Mouse (Mus musculus) stomach, postnatal 0 days (tissue): ENCODE data around the gene Mapk12. TPM values are rescaled to one million over a fixed set of nuclear protein-coding genes. Genes with fewer than 3 reads are reported as not detected.
A peak's percentile ranks its signal among the peaks of the same experiment; 100 is the strongest.

Experiments
- ATAC-seq: fragments of 200-750 bp; cut with Nextera tagmentation; 2 replicates; pipeline ENCODE4 v1.8.0; 2017; ENCODE audit not compliant: low FRiP score, low TSS enrichment
- DNase-seq: peaks from one replicate; pipeline ENCODE4 v3.0.0-alpha.2; 2016; ENCODE audit warnings: low spot score
- H3K27ac ChIP-seq: fragments of 300-500 bp; sonication (generic); replicated peaks from 2 replicates; pipeline ENCODE4 v1.5.1; 2014; ENCODE audit warnings: mild to moderate bottlenecking, control low read depth
- H3K27me3 ChIP-seq: fragments of 300-500 bp; sonication (generic); 2 replicates; pipeline ENCODE4 v1.6.1; 2014; ENCODE audit warnings: low read length; ENCODE audit not compliant: control insufficient read depth, insufficient read depth
- H3K36me3 ChIP-seq: fragments of 300-500 bp; sonication (generic); 2 replicates; pipeline ENCODE4 v1.6.1; 2014; ENCODE audit warnings: low read length, mixed read lengths; ENCODE audit not compliant: control insufficient read depth, insufficient read depth
- H3K4me1 ChIP-seq: fragments of 300-500 bp; sonication (generic); replicated peaks from 2 replicates; pipeline ENCODE4 v1.6.1; 2014; ENCODE audit warnings: antibody characterized with exemption; ENCODE audit not compliant: control insufficient read depth, insufficient read depth
- H3K4me2 ChIP-seq: fragments of 300-500 bp; sonication (generic); replicated peaks from 2 replicates; pipeline ENCODE4 v1.6.1; 2014; ENCODE audit warnings: low read depth, mild to moderate bottlenecking, control low read depth, moderate library complexity
- H3K4me3 ChIP-seq: fragments of 300-500 bp; sonication (generic); 2 replicates; pipeline ENCODE4 v1.5.1; 2014; ENCODE audit warnings: low read depth, low read length, control low read depth
- H3K9ac ChIP-seq: fragments of 300-500 bp; sonication (generic); 2 replicates; pipeline ENCODE4 v1.6.1; 2014; ENCODE audit warnings: mild to moderate bottlenecking, low read length, control low read depth, mixed read lengths
- H3K9me3 ChIP-seq: fragments of 300-500 bp; sonication (generic); 2 replicates; pipeline ENCODE4 v1.6.1; 2016; ENCODE audit warnings: low read length; ENCODE audit not compliant: control insufficient read depth
- CTCF ChIP-seq: IDR thresholded peaks from 2 replicates; pipeline ENCODE4 v1.5.1; 2016; ENCODE audit warnings: antibody characterized with exemption, low read depth, mild to moderate bottlenecking, moderate library complexity
- EP300 ChIP-seq: optimal IDR thresholded peaks from 2 replicates; pipeline ENCODE3; 2016; ENCODE audit warnings: antibody characterized with exemption
- WGBS: fragments of 180-500 bp; shearing (Covaris S2); extraction: QIAGEN DNeasy Blood & Tissue Kit; methylation state at CpG from one replicate; pipeline ENCODE4 v1.1.7; 2014; 5-methylcytosine and 5-hydroxymethylcytosine counted together
- polyA plus RNA-seq: library from polyadenylated mRNA; unstranded; fragments of >200 nt; fragmentation: Nextera tagmentation; extraction: Ambion mirVana; gene quantifications from 2 replicates; pipeline ENCODE4 v1.2.1, GENCODE M21; 2015

The Mapk12 gene
- polyA plus RNA-seq, 1 experiment from 2014 or later: 3.2 TPM

DNA sequence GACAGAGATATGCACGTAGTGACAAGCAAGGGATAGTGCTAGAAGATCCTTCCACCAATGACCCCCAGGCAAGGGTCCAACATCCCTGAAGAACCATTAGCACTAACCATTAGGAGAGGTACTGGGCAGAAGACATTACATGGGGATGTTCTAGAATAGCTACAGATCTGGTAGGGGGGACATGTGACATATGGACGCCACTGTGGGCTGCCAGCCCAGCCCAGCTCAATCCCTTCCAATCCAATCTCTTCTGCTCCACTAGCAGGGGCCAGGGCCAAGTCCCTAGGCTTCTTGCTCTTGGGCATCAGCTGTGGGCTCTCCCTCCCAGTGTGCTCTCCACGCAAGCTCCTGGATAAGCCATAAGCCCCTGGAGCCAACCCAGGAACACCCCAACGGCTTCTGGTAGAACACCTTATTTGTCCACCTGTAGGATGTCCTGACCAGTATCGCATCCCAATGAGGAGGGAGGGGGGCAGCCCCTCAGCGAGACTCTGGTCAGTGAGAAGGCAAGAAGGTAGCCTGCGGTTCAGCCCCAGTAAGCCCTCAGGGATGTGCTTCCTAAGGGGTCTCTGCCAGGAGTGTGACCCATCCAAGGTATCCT is 37.9 kb upstream of the Mapk12 start:
- WGBS: 53% methylated on average over 7 of the region's 7 CpGs
- ATAC-seq: no peak

DNA sequence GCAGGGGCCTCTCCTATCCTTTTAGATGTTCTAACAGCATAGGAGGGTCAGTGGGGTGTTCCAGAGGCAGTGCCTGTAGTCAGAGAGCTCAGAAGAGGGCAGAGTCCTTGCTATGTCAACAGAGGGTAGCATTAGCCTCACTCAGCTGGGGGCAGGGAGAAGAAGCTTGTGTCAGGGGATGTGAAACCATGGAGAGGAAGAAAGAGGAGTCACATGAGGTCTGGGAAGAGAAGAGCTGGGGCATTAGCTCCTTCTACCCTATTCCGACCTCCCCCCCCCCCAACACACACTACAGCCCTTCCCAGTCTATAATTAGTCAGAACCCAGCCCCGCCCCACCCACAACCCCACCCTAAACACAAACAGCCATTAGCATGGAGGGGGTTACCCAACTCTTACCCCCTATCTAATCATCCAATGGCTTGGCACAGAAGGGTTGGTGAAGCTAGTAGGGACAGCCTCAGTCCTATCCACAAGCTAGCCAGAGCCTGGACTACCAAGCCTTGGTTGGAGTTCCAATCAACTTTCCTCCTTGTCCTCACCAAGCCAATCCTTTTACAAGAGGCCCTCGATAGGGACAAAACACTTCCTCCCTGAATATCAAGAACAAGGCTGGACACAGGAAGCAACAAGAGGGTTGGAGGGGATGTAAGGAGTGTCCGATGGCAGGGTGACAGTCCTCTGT is 37.2 kb upstream of the Mapk12 start:
- Histone ChIP-seq H3K27me3 (no peaks in the 10 kb centered on the region), H3K4me2 (peak overlapping the region; percentile 83), H3K9ac (peak overlapping the region; percentile 87), H3K4me1 (peaks cover 29% of the 10 kb centered on the region), H3K4me3 (peak overlapping the region; percentile 88; the same call in 1 of the 2 replicates), H3K9me3 (no peaks in the 10 kb centered on the region), H3K36me3 (no peaks in the 10 kb centered on the region), H3K27ac (peak overlapping the region; percentile 95)
- ATAC-seq (peak; percentile 53), DNase-seq (peak; percentile 85)
- TF ChIP-seq EP300: no peak
- 49% methylated on average over 4 of the region's 4 CpGs for whole genome bisulfite sequencing

More for the DNA sequence above, 37.9 kb upstream of the Mapk12 start:
- TF ChIP-seq EP300 (no peak), CTCF (no peak)
- no peaks in the 10 kb centered on the region for H3K36me3 ChIP-seq
- H3K9me3 ChIP-seq: no peaks in the 10 kb centered on the region
- peak overlapping the region; percentile 95 for H3K27ac ChIP-seq
- DNase-seq: no peak
- peak overlapping the region; percentile 88 for H3K4me3 ChIP-seq
- H3K4me1 ChIP-seq: peaks cover 29% of the 10 kb centered on the region
- peak overlapping the region; percentile 83 for H3K4me2 ChIP-seq
- peak overlapping the region; percentile 87 for H3K9ac ChIP-seq
- H3K27me3 ChIP-seq: no peaks in the 10 kb centered on the region

DNA sequence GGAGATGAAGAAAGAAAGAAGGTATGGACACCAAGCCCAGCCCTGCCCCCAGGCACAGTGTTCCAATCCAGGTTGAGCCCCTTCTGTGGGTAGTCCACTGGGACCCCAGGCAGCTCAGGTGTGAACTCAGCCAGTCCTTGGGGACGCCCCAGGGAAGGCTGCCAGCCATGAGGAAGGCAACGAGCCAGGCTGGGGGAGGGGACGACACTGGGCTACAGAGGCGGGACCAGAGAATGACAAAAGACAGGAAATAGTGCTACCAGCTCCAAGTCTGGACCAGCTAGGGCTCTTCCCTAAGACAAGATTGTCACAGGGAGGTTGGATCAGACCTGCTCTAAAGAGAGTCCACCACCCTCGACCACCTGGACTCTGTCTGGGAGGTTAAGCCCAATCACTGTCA is 36.6 kb upstream of the Mapk12 start:
- H3K36me3 ChIP-seq: no peaks in the 10 kb centered on the region
- peak overlapping the region; percentile 58 for H3K9ac ChIP-seq
- peak overlapping the region; percentile 95 for H3K27ac ChIP-seq
- 0 out of 2 replicates have a peak, but pooled peaks have one; percentile 8 for ATAC-seq
- peak overlapping the region; percentile 83 for H3K4me2 ChIP-seq
- 0 out of 2 replicates have a peak overlapping the region, but pooled peaks have one; percentile 1 for H3K4me3 ChIP-seq
- no peaks in the 10 kb centered on the region for H3K27me3 ChIP-seq
- peaks cover 29% of the 10 kb centered on the region for H3K4me1 ChIP-seq
- no peak for TF ChIP-seq CTCF
- no peak for TF ChIP-seq EP300
- 3% methylated on average over 5 of the region's 5 CpGs for WGBS
- peak; percentile 90 for DNase-seq
- no peaks in the 10 kb centered on the region for H3K9me3 ChIP-seq

DNA sequence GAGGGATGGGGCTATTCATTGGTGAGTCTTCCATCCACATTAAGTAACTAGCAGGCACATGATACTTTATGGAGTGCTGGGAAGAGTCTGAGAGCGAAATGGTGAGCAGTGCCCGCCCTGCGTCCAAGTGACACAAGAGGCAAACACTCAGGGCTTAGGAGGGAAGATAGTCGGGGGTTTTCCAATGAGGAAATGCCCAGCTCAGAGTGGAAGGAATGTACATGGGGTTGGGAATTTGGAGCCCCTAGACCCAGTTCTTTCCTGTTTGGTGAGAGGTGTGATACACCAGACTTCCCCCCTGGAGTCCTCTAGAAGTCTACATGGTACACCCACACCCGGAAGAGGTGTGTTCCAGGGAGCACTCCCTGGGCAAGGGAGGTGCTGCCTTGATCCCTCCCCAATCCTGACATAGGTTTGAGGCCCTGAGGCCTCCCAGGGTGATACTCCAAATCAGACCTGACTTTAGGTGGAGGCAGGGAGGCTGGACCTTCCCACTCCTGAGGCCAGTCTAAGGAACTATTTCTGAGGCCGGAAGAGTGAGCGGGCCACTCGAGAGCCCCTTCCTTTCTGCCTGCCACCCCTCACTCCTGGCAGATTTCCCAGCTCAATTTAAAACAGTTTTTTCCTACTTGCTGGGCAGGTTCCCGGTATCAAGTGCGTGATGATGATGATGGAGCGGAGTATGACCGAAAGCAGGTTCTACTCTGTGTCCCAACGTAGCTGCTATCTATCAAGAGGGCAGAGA is 35.1 kb upstream of the Mapk12 start:
- Histone ChIP-seq H3K4me2 (peak overlapping the region; percentile 25), H3K4me1 (peaks cover 27% of the 10 kb centered on the region), H3K36me3 (no peaks in the 10 kb centered on the region), H3K9ac (no peak overlapping the region), H3K9me3 (no peaks in the 10 kb centered on the region), H3K27me3 (no peaks in the 10 kb centered on the region), H3K4me3 (no peak overlapping the region), H3K27ac (peak overlapping the region; percentile 95)
- ATAC-seq: no peak
- TF ChIP-seq EP300 (no peak), CTCF (no peak)
- WGBS: 52% methylated on average over 13 of the region's 13 CpGs
- no peak for DNase-seq

DNA sequence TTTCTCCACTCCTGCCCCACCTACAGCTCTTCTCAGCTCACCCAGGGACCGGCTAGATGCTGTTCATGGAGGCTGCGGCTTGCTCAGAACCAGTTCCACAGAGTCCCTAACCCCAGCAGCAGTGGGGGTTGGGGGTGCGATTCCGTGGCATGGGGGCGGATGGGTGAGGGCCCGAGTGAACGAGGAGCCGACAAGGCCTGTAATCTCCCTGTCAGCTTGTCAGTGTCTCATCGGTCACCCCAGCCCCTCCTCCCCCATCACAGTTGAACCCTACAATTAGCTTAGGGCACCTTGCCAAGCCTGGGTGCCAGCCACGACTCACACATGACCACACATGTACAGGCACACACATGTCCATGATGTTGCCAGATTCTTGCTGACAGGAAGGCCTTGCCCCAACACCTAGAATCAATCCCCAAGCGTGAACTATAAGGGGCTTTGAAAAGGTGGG is 34.4 kb upstream of the Mapk12 start:
- Histone ChIP-seq H3K9me3 (no peaks in the 10 kb centered on the region), H3K27me3 (no peaks in the 10 kb centered on the region), H3K4me2 (peak overlapping the region; percentile 100), H3K9ac (no peak overlapping the region; the same call in 1 of the 2 replicates), H3K4me3 (no peak overlapping the region), H3K4me1 (peaks cover 31% of the 10 kb centered on the region), H3K36me3 (no peaks in the 10 kb centered on the region), H3K27ac (peak overlapping the region; percentile 95)
- ATAC-seq: no peak
- no peak for DNase-seq
- TF ChIP-seq EP300 (no peak), CTCF (no peak)
- WGBS: 42% methylated on average over 11 of the region's 11 CpGs
